Mouse (Mus musculus): Measurements from ENCODE around the gene Svopl.

The Svopl gene

GRCm38 (mm10) chr6:38031924-38032540, 14.8 kb downstream of the Svopl start:
- peak; percentile 71 for DNase-seq

DNA sequence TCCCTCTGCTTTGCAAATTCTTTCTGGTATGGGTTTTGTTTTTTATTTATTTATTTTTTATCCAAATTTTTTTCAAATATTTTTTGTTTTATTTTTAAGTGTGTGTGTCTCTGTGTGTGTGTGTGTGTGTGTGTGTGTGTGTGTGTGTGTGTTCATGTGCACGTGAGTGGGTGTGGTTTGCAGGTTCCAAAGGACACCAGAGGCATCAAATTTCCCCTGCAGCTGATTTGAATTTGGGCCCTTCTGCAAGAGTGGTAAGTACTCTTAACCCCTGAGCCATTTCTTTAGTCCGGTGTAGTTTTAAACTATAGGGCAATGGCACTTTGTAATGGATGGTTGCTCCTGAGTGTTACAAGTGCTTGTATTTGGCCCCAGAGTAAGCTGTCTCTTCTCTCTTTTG, 18.6 kb downstream of the Svopl start:
- no peak for DNase-seq

DNA sequence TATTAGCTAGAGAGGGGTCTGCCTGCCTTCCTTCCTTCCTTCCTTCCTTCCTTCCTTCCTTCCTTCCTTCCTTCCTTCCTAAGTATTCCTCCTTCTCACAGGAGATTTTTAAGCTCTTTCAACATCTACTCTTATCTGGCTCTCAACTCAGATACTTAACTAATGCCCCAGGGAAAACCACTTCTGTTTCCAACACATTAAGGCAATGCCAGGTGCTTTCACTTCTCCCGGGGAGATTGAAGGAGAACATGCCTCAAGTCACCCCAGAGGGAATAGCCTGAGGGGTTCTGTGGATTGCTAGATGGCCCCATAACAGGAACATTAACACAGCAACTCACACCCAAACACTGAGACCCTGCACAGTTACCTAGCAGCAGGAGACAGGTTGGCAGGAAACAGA, 19.0 kb downstream of the Svopl start:
- DNase-seq, result no peak

DNA sequence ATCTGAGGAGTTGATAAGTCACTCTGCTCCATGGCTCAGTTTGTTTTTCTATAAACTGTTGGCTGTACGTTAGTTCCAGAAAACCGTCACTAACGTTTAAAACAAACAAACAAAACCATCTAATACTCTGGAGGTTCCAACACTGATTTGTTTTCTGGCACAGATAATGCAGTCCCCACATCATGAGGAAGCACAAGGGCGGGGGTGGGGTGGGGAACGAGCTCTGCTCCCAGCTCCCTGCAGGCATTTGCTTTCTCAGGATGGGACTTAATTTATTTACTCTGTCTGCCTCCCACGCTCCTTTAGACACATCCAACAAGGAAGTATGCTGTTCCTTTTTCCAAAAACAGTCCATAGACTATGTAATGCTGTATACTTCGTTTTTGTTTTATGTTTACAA, 23.5 kb downstream of the Svopl start:
- DNase-seq, result no peak

GRCm38 (mm10) chr6:38021406-38021805, 25.4 kb downstream of the Svopl start:
- no peak for DNase-seq

GRCm38 (mm10) chr6:38012829-38013228, 34.0 kb downstream of the Svopl start:
- no peak for DNase-seq

GRCm38 (mm10) chr6:38007459-38007858, 39.3 kb downstream of the Svopl start:
- peak; percentile 70 for DNase-seq

DNA sequence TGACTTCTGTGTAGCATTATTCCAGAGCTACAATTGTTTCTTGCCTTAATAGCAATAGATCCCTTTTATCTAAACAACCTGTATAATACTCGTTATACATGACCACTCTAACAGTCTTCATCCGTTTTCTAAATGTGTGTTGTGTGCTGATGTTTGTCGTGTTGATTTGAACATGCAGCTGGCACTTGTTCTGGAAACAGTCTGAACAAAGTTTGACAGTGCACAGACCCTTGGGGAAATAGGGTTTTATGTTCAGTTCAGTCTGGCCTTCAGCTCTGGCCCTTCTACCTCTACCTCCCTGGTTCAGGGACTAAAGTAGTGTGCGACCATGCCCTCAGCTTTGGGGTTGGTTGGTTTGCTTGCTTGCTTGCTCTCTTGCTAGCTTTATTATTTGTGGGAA, 79.4 kb downstream of the Svopl start:
- DNase-seq, result no peak

- no peak for DNase-seq
Observed at GRCm38 (mm10) chr6:37951306-37951705, 95.5 kb downstream of the Svopl start.

DNA sequence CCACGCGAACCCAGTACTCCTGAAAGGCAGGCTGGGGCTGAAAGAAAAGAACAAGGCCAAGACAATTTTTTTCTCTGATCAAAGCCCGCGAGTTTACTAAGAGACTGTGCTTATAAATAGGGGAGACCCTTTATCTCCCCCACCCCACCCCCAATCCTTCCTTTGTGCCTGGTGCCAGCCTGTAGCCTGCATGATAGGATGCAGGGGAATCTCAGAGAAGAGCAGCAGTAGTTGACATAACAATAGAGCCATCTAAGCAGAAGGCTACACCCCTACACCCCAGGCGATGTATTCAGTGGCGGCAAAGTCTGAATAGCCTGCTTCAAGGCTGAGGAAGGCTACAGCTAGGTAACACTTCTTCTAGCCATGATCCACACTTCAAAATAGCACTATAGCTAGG, 110.3 kb downstream of the Svopl start:
- no peak for DNase-seq

All from lung, postnatal 10 days (tissue).